Comparison of ENCODE assay signal across 8 mouse cellular contexts in the genomic region with DNA sequence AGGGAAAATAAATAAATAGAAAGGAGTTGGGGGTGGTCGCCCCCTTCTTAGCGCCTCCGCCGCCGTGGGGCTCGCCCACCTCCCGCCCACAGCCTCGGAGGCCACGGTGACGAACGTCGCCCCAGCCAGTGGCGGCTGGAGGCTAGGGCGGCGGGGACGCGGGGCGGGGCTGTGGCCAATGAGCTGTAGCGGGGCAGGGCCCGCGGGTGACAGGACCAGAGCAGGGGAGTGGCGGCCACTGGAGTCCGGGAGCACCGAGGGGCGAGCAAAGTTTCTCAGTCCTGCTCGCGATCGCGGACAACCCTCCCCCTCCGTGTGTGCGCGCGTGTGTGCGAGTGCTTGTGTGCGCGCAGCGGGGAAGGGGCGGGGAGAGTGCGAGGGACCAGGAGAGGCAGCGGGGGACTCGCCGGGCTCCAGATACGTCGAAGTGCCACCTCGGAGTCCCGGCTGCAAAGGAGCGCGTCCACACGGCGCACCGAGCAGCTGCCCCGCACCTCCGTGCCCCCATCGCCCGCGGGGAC. TPM values are rescaled to one million over a fixed set of nuclear protein-coding genes. Genes with fewer than 3 reads are reported as not detected.
DNase-seq lines count a peak whose midpoint lies in the region; ATAC-seq and TF ChIP-seq lines count a peak whose summit lies in the region.

No protein-coding gene starts in this region.

- peak overlapping the region; percentile 90 for H3K9ac ChIP-seq in forebrain, embryonic 15.5 days (replicated peaks)
- peak overlapping the region; percentile 68 for H3K9ac ChIP-seq in lung, embryonic 14.5 days

- H3K27me3 ChIP-seq in forebrain, embryonic 15.5 days = no peaks in the 10 kb centered on the region
- no peaks in the 10 kb centered on the region; the same call in 1 of the 2 replicates for H3K27me3 ChIP-seq in lung, embryonic 14.5 days (ENCODE audit: insufficient read depth, low read length)

- H3K4me1 ChIP-seq in forebrain, embryonic 15.5 days = peaks cover 51% of the 10 kb centered on the region
- peaks cover 14% of the 10 kb centered on the region for H3K4me1 ChIP-seq in lung, embryonic 14.5 days (ENCODE audit: insufficient read depth)

- no peaks in the 10 kb centered on the region for H3K9me3 ChIP-seq in forebrain, embryonic 15.5 days
- H3K9me3 ChIP-seq in lung, embryonic 14.5 days (ENCODE audit: low read depth, low read length) = no peaks in the 10 kb centered on the region

- under 1% methylated on average over 56 of the region's 56 CpGs for WGBS in forebrain, embryonic 15.5 days
- under 1% methylated on average over 52 of the region's 56 CpGs for WGBS in lung, embryonic 14.5 days

- DNase-seq in spleen, adult 18-20 months = peak; percentile 23 to 37
- no peak for DNase-seq in spleen, adult 12 weeks (ENCODE audit: low spot score)
- DNase-seq in heart, postnatal 10 days = peak; percentile 90 to 93
- peak; percentile 91 to 94 for DNase-seq in kidney, postnatal 4 days
- DNase-seq in lung, embryonic 14.5 days = peak; percentile 95
- DNase-seq in ovary, adult 18-20 months (ENCODE audit: low spot score) = peak; percentile 64
- peak; percentile 62 for DNase-seq in thymus, postnatal 14 days

- H3K4me3 ChIP-seq in forebrain, embryonic 15.5 days = peak overlapping the region; percentile 80
- peak overlapping the region; percentile 79 for H3K4me3 ChIP-seq in lung, embryonic 14.5 days (ENCODE audit: low read depth, low read length)

- peaks cover 13% of the 10 kb centered on the region for H3K36me3 ChIP-seq in forebrain, embryonic 15.5 days
- peaks cover 14% of the 10 kb centered on the region for H3K36me3 ChIP-seq in lung, embryonic 14.5 days (ENCODE audit: insufficient read depth)

- intact Hi-C loops in heart, postnatal 10 days (cut with DNase I) = loop anchor here (2.0 to 10.0 kb wide), 9 partner anchors 37 to 1505 kb away; no protein-coding TSS in a partner anchor

- ATAC-seq in forebrain, embryonic 15.5 days (replicated peaks) = peak; percentile 86
- peak; percentile 95 for ATAC-seq in lung, embryonic 14.5 days (ENCODE audit: insufficient read depth)

- TF ChIP-seq CTCF in lung, embryonic 14.5 days (IDR thresholded peaks at IDR 0.05; ENCODE audit: low read depth) = no peak

- H3K27ac ChIP-seq in forebrain, embryonic 15.5 days (replicated peaks) = peak overlapping the region; percentile 95
- H3K27ac ChIP-seq in lung, embryonic 14.5 days (ENCODE audit: low read depth) = peak overlapping the region; percentile 96

- H3K4me2 ChIP-seq in forebrain, embryonic 15.5 days (replicated peaks) = peak overlapping the region; percentile 89
- H3K4me2 ChIP-seq in lung, embryonic 14.5 days = peak overlapping the region; percentile 96

RNA-seq across cellular contexts. Expression of a gene that starts 1.2 kb away (rescaled TPM):
- polyA plus RNA-seq in forebrain, embryonic 15.5 days (2015; fragmentation: Nextera tagmentation; extraction: Ambion mirVana) = 11.2 and 11.3 TPM in 2 replicates
- 10 to 100 TPM; 17.1 to 20.0 TPM for total RNA-seq in heart, postnatal 10 days (2021)
- 9.3 and 9.7 TPM in 2 replicates for polyA plus RNA-seq in lung, embryonic 14.5 days (2014; fragmentation: Nextera tagmentation; extraction: Ambion mirVana)
